Mouse (Mus musculus): Measurements from ENCODE around the gene Nucb1. TPM values are rescaled to one million over a fixed set of nuclear protein-coding genes. Genes with fewer than 3 reads are reported as not detected.

Gene Nucb1
- total and polyA plus RNA-seq, 2 experiments from 2014 or later = 76.8 to 122 TPM

DNA sequence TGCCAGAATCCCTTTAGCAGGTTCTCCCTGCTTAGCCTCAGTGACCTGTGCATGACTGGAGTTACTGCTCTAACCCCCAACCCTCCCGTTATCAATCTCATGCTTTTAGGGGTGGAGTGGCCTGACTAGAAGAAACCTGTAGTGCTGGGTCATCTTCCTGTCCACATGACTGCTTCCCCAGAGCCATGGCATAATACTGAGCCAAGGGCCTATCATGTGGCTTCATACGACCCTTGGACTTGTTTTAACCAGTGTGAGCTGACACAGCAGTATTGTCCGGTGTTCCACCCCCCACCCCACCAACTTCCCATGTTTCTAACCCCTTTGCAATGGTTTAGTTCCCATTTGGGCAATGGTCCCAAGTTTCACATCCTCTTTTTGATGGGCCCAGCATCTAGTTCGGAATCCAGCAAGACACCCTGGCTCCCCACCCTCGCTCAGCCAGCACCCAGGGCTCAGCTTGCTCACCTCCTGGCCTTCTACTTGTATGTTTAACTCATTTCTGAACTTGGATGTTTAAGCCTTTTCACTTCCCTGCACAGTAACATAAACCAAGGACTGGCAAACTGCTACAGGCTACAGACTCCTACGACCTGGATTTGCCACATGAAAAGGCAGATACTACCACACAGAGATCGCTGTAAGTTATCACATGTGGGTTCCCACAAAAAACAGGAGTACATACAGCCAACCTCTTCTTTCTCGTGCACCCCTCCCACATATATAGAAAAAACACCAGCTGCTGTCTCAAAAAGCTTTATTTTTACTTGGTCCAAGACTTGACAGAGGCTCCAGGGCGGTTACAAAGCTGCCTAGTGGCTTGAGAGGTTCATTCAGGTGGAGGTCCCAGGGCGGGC lies 52.8 kb downstream of the Nucb1 start:
- ATAC-seq (no peak), DNase-seq (no peak)
- Histone ChIP-seq H3K36me3 (ENCODE audit: insufficient read depth) (peaks cover 36% of the 10 kb centered on the region), H3K9ac (peak overlapping the region; percentile 87), H3K27ac (ENCODE audit: low read depth, low read length) (0 out of 2 replicates have a peak overlapping the region, but pooled peaks have one; percentile 45), H3K4me2 (ENCODE audit: low read depth) (peak overlapping the region; percentile 76), H3K4me1 (ENCODE audit: insufficient read depth) (peaks cover 21% of the 10 kb centered on the region), H3K27me3 (ENCODE audit: insufficient read depth, low read length) (no peaks in the 10 kb centered on the region), H3K4me3 (ENCODE audit: low read depth, low read length) (peak overlapping the region; percentile 87), H3K9me3 (ENCODE audit: low read length) (no peaks in the 10 kb centered on the region)
- TF ChIP-seq CTCF (IDR thresholded peaks at IDR 0.05; ENCODE audit: low read depth) = no peak
- 57% methylated on average over 9 of the region's 10 CpGs for WGBS

DNA sequence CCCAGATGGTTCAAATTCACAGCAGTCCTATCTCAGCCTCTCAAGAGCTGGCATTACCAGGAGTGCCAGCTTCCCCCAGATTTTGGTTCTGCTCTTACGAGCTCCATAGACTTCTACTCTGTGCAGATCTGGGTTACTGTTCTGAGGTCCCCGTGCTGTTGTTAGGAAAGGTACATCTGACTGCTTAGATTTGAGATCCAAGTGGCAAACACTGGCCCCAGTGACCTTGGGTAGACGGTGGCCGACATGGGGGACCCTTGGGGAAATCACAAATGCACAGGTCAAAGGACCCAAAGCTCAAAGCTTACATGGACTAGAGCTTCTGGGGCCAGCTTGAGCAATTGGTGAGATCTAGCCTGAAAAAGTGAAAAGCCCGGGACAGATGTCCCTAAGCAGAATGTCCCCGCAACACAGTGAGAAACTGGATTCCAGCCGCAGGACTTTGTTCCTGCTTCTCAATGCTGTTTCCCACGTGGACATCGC lies 53.4 kb downstream of the Nucb1 start:
- TF ChIP-seq CTCF (IDR thresholded peaks at IDR 0.05; ENCODE audit: low read depth) = no peak
- DNase-seq (no peak), ATAC-seq (no peak)
- peaks cover 33% of the 10 kb centered on the region for H3K36me3 ChIP-seq (ENCODE audit: insufficient read depth)
- H3K27ac ChIP-seq (ENCODE audit: low read depth, low read length) = 0 out of 2 replicates have a peak overlapping the region, but pooled peaks have one; percentile 45
- H3K9me3 ChIP-seq (ENCODE audit: low read length) = no peaks in the 10 kb centered on the region
- 0 out of 2 replicates have a peak overlapping the region, but pooled peaks have one; percentile 25 for H3K9ac ChIP-seq
- peak overlapping the region; percentile 76 for H3K4me2 ChIP-seq (ENCODE audit: low read depth)
- no peak overlapping the region for H3K4me3 ChIP-seq (ENCODE audit: low read depth, low read length)
- WGBS = 54% methylated on average over 9 of the region's 9 CpGs
- H3K27me3 ChIP-seq (ENCODE audit: insufficient read depth, low read length) = no peaks in the 10 kb centered on the region
- H3K4me1 ChIP-seq (ENCODE audit: insufficient read depth) = peaks cover 21% of the 10 kb centered on the region

DNA sequence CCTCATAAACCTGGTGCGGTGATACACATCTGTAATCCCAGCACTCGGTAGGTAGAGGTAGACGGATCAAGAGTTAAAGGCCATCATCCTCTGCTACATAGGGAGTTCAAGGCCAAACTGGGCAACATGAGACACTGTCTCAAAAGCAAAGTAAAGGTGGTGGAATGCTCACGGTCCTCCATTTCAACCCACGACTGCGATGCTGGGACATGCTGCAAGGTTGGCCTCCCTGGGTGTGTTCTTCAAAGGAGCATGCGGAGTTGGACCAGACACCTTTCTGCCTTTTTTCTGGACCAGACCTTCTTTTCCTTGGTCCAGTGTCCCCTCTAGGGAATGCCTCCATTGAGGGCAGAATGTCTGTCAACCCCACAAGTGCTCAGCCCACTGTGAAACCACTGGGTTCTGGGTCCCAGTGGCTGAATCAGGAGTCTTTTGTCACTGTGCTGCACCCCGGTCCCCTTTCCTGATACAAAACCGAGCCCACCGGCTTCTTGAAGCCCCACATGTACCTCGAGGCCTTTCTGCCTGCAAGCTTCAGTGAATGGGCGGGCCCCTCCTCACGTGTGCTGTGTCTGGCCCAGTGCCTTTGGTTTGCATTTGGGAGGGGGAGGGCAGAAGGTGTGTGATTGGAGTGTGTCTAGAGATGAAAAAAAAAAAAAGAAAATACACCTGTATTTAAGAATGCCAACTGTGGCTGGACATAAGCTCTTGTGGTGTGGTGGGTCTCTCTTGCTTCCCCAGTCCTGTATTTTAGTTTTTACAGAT lies 54.1 kb downstream of the Nucb1 start:
- WGBS = 71% methylated on average over 13 of the region's 13 CpGs

DNA sequence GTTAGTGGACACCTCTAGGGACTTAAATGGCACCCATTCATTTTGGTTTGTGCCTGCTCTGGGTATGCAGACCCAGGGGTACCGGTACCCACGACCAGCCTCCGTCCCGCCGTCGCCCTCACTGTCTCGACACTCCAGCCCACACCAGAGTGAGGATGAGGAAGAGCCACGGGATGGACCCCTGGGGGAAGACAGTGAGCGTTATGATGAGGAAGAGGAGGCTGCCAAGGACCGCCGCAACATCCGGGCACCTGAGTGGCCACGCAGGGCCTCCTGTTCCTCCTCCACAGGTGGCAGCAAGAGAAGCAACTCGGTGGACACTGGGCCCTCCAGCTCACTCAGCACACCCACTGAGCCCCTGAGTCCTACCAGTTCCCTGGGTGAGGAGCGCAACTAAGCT lies 55.2 kb downstream of the Nucb1 start:
- no peak overlapping the region for H3K27ac ChIP-seq (ENCODE audit: low read depth, low read length)

More for the DNA sequence above, 54.1 kb downstream of the Nucb1 start:
- H3K4me2 ChIP-seq (ENCODE audit: low read depth) = no peak overlapping the region
- ATAC-seq = no peak
- H3K9me3 ChIP-seq (ENCODE audit: low read length) = no peaks in the 10 kb centered on the region
- TF ChIP-seq CTCF (IDR thresholded peaks at IDR 0.05; ENCODE audit: low read depth) = no peak
- H3K4me3 ChIP-seq (ENCODE audit: low read depth, low read length) = no peak overlapping the region
- no peak overlapping the region for H3K9ac ChIP-seq
- H3K27ac ChIP-seq (ENCODE audit: low read depth, low read length) = 0 out of 2 replicates have a peak overlapping the region, but pooled peaks have one; percentile 45
- DNase-seq = no peak
- H3K27me3 ChIP-seq (ENCODE audit: insufficient read depth, low read length) = no peaks in the 10 kb centered on the region
- H3K4me1 ChIP-seq (ENCODE audit: insufficient read depth) = peaks cover 21% of the 10 kb centered on the region
- peaks cover 29% of the 10 kb centered on the region for H3K36me3 ChIP-seq (ENCODE audit: insufficient read depth)

DNA sequence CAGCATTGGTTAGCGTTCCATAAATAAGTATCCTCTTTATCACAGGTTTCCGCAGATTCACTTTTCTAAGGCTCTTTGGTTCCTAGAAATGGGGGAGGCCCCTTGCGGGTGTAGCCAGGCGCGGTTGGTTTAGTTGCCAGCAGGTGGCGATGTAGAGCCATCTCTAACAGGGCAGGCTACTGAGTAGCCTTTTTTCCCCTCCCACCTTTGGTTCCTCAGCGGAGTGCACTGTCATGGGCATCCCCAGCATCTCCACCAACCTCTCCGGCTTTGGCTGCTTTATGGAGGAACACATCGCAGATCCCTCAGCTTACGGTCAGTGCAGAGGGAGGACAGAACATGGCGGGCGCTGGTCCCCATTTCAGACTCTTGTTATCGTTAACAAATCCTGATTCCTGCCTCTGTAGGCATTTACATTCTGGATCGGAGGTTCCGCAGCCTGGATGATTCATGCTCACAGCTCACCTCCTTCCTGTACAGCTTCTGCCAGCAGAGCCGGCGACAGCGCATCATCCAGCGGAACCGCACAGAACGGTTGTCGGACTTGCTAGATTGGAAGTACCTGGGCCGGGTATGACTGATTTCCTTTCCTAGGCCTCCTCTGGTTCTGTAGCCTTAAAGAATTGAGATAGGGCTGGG lies 58.7 kb downstream of the Nucb1 start:
- peak; percentile 81 for TF ChIP-seq CTCF (IDR thresholded peaks at IDR 0.05; ENCODE audit: low read depth)
- Histone ChIP-seq H3K4me3 (ENCODE audit: low read depth, low read length) (0 out of 2 replicates have a peak overlapping the region, but pooled peaks have one; percentile 5), H3K4me2 (ENCODE audit: low read depth) (no peak overlapping the region), H3K4me1 (ENCODE audit: insufficient read depth) (no peaks in the 10 kb centered on the region; the same call in 1 of the 2 replicates), H3K9ac (no peak overlapping the region), H3K27ac (ENCODE audit: low read depth, low read length) (peak overlapping the region; percentile 62), H3K9me3 (ENCODE audit: low read length) (no peaks in the 10 kb centered on the region), H3K36me3 (ENCODE audit: insufficient read depth) (peaks cover 23% of the 10 kb centered on the region; the same call in 1 of the 2 replicates), H3K27me3 (ENCODE audit: insufficient read depth, low read length) (no peaks in the 10 kb centered on the region)
- 53% methylated on average over 23 of the region's 23 CpGs for WGBS
- DNase-seq = peak; percentile 85
- peak; percentile 90 for ATAC-seq

More for the DNA sequence above, 55.2 kb downstream of the Nucb1 start:
- H3K4me3 ChIP-seq (ENCODE audit: low read depth, low read length) = no peak overlapping the region
- DNase-seq (no peak), ATAC-seq (no peak)
- H3K4me1 ChIP-seq (ENCODE audit: insufficient read depth) = peaks cover 10% of the 10 kb centered on the region; the same call in 1 of the 2 replicates
- WGBS = 89% methylated on average over 15 of the region's 15 CpGs
- peaks cover 29% of the 10 kb centered on the region for H3K36me3 ChIP-seq (ENCODE audit: insufficient read depth)
- H3K9ac ChIP-seq = no peak overlapping the region
- H3K27me3 ChIP-seq (ENCODE audit: insufficient read depth, low read length) = no peaks in the 10 kb centered on the region
- TF ChIP-seq CTCF (IDR thresholded peaks at IDR 0.05; ENCODE audit: low read depth) = no peak
- no peaks in the 10 kb centered on the region for H3K9me3 ChIP-seq (ENCODE audit: low read length)
- H3K4me2 ChIP-seq (ENCODE audit: low read depth) = no peak overlapping the region

DNA sequence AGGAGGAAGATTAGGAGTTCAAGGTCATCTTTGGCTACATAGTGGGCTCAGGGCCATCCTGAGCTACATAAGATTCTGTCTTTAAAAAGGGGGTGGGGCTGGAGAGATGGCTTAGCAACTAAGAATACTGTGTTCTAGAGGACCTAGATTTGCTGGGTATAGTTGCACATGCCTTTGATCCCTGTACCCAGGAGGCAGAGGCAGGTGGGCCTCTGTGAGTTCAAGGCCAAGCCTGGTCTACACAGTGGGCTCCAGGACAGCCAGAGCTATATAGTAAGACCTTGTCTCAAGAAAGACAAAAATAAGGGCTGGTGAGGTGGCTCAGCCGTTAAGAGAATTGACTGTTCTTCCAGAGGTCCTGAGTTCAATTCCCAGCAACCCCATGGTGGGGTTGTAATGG lies 60.2 kb downstream of the Nucb1 start:
- Histone ChIP-seq H3K4me2 (ENCODE audit: low read depth) (no peak overlapping the region), H3K27ac (ENCODE audit: low read depth, low read length) (no peak overlapping the region), H3K36me3 (ENCODE audit: insufficient read depth) (peaks cover 15% of the 10 kb centered on the region; the same call in 1 of the 2 replicates), H3K9me3 (ENCODE audit: low read length) (no peaks in the 10 kb centered on the region), H3K27me3 (ENCODE audit: insufficient read depth, low read length) (no peaks in the 10 kb centered on the region), H3K9ac (no peak overlapping the region), H3K4me3 (ENCODE audit: low read depth, low read length) (no peak overlapping the region), H3K4me1 (ENCODE audit: insufficient read depth) (no peaks in the 10 kb centered on the region)
- no peak for TF ChIP-seq CTCF (IDR thresholded peaks at IDR 0.05; ENCODE audit: low read depth)
- ATAC-seq = no peak
- WGBS = 90% methylated on average over 1 of the region's 1 CpGs
- no peak for DNase-seq

Data from forebrain, postnatal 0 days (tissue).